Mouse (Mus musculus) ovary, postnatal 36 days (tissue): ENCODE data around the gene 9130008F23Rik.

Source experiments
- DNase-seq: peaks from one replicate; pipeline ENCODE4 v3.0.0; 2022; ENCODE audit warnings: low spot score, mixed read lengths

Gene 9130008F23Rik

DNA sequence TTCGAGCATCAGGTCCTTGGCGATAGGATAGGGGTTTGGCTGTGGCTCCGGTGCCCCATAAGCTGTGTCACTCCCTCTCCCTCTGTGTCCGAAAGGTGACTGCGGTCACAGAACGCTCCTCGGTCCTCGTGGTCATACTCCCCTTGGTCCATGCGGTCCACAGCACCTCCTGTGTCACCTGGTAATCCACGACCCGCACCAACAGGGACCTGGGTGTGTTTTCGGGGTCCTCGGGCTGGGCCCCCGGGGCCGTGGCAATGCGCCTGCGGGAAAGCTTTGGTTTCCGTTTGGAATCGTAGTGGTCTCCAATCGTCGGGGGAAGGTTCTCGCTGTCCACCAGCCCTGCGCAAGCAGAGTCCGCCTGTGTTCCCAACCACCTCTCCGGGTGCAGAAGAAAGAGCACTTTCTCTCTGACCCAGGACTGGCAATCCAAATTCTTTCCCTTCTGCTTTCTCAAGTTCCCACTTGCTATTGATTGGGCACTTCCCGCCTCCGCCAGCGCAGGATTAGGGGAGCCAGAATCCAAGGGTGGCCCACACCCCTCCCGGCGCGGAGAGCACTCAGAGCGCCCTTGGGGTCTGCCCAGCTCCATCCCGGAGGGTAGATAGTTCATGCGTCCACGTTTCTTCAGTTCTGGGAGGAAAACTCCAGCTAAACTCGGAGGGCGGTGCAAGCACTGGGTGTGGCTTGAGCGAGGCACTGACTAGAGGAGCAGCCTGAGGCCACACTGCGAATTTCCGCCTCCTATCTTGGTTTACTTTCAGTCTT lies at the start of gene 9130008F23Rik:
TSS of gene 9130008F23Rik (minus strand) at position 636 of the 768 bp plus-strand sequence.
- peak; percentile 60 for DNase-seq

DNA sequence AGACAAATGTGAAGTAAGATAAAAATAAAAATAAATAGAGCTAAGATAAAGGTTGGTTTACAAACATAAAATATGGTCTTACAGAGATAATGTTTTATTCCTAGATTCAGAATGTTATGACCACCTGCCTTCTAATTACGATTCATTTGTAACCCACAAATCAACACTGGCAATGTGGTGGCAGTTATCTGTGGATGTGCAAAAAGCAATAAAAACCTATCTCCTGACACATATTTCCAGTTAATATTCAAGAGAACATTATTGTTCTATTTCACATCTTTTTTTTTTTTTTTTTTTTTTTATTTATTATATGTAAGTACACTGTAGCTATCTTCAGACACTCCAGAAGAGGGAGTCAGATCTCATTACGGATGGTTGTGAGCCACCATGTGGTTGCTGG lies 35.1 kb upstream of the 9130008F23Rik start:
- DNase-seq = no peak

DNA sequence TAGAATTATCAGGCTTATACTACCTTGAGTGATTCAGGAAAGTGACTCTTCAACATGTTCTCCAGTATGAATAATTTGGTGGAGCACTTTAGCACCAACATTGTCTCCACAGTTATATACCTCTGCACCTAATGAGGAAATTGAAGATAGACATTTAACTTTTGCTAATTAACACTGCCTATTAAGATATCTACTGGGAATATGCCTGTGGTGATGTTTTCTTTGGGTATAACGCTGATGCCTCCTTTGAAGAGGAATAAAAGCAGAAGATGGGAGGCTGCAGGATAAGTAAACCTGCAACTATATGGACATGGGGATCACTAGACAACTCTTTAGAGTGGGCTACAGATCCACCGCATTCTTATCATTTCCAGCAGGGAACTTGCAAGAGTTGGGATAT lies 33.9 kb upstream of the 9130008F23Rik start, which contains the start of gene Glyatl3:
TSS of gene Glyatl3 (minus strand) at position 101 of the 400 bp plus-strand sequence.
- DNase-seq = no peak

DNA sequence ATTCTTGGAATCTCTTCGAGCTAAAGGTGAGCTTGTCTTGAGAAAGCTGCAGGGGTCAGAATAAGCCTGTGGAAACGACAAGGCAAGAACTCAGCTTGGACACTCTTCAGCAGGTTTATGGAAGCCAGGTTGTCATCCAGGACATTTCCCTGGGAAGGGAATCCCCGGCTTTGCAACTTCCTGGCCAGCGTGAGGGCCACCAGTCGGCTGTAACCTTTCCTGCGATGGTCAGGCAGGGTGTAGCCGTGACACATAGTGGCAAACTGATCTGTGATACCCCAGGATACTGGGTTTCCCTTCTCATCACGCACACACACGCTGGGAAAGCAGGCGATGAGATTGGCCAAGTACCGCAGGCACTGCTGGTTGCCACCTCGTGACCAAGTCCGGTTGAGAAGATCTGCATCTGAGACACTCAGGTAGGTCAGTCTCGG lies 24.4 kb upstream of the 9130008F23Rik start:
- DNase-seq = no peak

DNA sequence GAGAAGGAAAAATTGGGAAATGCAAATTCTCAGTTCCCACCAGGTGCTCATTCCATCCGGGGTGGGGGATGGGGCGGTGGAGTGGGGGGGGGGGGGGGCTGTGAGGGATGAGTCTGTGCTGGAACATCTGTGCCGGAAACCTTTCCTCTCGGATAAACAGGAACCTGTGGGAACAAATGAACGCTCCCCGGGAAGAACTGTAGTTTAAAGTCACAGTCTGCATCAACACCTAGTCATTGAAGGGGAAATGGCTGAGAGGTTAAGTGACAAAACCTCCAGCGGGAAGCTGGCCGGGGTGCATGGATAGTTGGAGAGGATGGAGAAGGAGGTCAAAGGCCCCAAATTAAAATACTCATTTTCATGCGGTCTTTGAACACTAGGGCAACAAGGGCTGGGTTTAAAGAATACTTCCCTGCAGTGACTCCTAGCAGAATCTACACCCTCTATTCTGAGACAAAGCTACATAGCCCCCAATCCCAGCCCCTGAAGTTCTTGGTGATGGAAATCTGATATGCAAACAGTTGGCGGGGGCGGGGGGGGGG lies 23.8 kb upstream of the 9130008F23Rik start:
- DNase-seq = no peak

DNA sequence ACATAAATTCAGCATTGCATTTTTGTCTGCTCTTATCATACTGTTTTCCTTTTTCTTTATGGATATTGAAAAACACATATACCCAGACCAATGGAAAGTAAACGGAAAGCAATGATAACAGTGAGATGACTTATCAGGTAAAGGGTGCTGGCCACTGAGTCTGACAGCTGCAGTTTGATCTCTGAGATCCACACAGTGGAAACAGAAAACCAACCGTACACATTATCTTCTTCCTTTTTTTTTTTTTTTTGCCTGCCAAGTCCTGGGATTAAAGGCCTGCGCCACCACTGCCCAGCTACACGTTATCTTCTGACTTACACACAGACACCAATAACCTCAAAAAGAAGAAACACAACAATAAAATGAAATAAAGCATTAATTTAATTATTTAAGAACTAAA lies 23.0 kb upstream of the 9130008F23Rik start:
- DNase-seq = no peak

DNA sequence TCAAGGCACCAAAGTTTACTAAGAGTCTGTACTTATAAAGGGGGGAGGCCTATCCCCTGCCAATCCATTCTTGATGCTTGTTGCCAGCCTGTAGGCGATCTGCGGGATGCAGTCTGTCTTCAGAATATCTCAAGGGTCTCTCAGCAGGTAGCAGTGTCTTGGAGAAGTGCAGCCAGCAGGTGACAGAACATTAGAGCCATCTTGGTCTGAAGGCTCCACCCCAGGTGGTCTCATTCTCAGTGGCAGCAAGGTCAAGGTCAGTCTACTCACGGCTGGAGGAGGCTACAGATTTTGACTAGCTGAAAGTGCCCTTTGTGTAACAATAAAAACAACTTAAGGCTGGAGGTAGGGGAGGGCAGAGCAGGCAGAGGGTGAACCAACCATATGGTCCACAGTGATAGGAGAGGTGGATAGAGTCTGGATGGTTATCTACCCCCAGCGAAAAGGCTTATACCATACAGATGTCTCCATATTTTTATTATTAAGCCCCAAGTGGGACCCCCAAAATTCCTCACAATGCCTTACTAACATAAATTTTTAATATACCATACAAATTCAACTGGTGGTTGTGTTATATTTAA lies 19.5 kb upstream of the 9130008F23Rik start:
- DNase-seq = no peak

DNA sequence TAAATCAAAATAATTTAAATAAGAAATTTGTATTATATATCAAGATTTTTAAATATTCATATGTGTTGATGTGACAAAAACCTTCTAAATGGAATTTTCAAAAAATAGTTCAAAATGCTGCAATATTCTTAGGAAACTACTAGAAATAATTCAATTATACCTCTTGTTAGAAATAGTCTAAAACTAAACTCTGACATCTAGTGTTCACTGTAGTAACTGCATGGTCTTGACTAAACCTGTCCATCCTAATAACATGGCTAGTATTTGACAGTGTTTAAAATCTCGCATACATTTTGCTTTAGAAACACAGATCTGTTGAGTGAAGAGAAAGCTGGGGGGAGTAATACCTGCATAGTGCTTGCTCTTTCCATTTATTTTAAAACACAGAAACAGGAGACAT lies 16.5 kb upstream of the 9130008F23Rik start:
- DNase-seq = no peak

DNA sequence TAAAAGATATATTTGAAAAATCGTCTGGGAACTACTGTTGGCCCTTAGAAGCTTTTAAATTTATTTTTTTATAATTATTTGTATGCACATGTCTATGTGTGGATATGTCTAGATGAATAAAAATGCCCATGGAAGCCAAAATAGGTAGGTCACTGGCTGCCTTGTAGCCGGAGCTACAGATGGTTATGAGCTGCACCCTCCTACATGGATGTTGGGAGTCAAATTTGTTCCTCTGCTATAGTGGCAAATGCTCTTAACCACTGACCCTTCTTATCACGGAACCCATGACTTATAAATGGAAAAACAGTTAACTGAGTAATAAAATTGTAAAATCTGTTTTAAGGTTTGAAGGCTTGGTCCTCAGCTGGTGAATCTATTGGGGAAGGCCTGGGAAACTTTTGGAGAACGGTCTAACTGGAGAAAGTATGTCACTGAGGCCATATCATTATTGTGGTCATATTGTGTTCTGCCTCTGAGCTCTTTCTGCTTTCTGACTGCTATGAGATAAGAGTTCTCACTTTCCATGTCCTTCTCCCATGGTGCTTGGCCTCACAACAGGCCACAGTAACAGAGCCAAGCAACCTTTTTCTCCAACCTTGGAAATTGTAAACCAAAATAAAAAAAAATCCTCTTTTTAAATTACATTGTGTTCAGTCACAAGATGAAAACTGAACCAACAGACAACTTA lies 7.6 kb upstream of the 9130008F23Rik start:
- DNase-seq = no peak

DNA sequence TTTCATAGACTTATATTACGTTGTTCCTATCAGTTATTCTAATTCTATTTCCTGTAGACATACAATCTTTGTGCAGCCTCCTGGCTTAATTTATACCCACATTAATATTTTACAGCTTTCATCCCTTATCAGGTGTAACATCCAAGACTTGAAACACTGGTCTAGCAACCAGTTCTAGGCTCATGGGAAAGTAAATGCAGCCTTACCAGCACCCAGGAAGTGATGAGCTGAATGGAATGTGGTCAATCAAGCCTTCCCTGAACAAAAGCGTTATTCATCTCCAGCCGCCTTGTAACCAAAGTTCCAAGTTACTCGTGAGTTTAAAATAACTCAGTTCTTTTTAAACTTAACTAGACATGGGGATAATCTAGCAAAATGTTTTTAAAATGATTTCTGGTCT lies 4.8 kb upstream of the 9130008F23Rik start:
- DNase-seq = no peak

DNA sequence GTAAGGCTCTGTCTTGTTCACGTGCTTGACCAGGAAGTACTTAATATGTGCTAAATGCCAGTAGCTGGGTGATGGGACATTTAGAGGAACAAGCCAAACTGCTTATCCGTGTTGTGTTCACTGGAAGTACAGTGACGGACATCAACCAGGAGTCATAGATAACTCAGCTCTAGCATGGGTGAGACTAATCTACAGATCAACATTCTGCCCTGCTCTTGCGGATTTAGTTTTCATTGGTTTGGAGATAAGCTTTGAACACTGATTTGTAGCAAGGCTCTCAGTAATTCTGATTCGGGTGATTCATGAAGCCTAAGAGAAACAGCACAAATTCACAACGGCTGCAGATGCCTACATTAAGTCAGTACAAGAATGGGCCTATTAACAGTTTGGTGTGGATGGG lies 1.8 kb upstream of the 9130008F23Rik start:
- DNase-seq = no peak

DNA sequence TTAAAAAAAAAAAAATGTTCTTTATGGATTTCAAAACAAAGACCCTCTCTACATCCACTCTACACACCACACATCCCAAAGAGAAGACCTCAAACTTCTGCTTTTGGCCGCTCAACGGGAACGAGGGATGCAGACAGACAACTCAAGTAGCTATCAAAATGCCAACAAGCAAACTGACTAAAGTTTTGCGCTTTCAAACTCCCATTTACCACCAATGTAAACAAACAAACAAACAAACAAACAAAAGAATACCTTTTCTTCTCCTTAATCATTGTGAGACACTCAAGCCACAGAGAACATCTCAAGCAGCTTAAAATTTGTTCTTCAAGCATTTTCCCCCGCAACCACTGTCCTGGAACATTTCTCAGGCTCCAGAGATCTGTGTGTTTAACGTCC lies 833 bp downstream of the 9130008F23Rik start:
- no peak for DNase-seq

DNA sequence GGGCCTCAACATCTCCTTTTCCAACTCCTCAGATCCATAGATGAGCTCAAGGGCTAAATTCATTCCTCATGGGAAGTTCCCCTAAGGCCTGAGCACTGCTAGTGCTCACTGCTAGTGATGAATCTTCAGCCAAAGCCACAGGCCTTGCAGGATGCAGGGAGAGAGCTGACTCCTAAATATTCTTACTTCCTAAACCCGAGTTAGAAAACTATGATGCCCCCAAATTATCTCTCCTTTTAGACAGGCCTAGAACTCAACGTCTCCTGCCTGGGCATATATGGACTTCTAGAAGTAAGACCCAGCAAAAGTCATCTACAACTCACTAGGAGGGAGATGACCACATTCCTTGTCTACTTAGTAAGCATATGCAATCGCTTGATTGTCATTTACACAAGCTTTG lies 2.6 kb downstream of the 9130008F23Rik start:
- no peak for DNase-seq

DNA sequence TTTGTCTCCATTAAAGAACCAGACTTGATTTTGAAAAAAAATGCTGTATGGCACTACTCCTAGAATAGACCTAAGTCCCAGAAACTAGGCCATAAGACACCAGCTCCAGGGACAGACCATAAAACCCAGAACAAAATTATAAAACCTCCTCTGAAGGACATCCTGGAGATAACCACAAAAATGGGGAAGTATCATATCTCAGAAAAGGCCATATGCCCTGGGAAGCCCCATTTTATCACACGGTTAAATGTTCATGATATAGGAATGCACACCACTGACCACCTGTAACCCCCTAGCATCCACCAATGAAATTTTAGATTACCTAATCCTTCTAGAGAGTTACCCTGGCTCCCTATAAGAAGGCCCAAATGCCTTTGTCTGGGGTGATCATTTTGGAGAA lies 4.8 kb downstream of the 9130008F23Rik start:
- no peak for DNase-seq

DNA sequence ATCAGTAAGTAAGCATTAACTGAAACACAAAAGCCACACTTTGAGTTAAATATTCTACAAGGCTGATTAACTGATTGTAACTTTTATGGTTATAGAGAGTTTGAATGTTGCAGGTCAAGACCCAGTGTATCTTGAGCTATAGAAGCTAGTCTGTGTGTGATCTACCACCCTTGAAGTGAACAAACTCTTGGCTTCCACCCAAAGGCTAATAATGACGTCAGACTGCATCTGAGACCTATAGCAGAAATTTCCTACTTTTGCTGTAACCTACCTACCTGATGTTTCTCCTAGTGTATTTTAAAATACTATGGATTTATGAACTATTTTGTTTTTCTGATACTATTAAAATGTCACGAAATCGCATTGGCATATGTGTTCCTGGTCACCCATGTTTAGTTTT lies 5.7 kb downstream of the 9130008F23Rik start:
- DNase-seq = no peak

DNA sequence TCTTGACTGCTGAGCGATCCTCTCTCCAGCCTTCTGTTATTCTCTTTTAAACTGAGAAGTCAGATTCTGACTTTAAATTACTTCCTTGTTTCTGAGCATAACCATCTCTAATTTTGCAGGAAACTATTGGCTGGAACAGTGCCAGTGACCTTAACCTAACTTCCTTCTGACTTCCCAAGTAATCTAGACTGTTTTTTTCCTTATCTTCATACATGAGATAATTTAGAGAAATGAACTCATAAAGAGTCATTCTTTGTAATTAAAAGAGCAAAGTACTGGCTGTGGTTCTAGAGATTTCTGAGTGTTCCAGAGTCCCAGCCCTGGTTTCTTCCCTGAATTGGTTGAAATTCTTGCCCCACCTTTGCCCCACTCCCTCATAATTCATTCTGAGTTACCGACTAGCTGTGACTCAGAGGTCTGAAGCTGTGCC lies 6.8 kb downstream of the 9130008F23Rik start:
- no peak for DNase-seq

DNA sequence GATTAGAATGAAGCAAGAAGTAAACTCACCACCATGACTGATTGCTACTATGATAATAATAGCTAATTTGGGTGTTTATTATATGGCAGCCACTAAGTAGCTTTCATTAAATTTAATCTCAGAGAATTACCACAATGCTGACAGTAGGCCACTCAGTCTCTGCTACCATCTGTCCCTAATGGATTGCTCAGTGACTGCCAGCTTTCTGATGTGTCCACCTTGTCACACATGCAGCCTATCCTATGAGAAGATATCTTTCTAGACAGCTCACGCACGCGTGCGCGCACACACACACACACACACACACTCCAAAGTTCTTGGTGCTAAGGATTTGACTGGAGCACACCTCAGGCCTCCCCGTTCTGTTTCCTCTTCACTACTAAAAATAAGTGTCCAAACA lies 7.7 kb downstream of the 9130008F23Rik start:
- no peak for DNase-seq

DNA sequence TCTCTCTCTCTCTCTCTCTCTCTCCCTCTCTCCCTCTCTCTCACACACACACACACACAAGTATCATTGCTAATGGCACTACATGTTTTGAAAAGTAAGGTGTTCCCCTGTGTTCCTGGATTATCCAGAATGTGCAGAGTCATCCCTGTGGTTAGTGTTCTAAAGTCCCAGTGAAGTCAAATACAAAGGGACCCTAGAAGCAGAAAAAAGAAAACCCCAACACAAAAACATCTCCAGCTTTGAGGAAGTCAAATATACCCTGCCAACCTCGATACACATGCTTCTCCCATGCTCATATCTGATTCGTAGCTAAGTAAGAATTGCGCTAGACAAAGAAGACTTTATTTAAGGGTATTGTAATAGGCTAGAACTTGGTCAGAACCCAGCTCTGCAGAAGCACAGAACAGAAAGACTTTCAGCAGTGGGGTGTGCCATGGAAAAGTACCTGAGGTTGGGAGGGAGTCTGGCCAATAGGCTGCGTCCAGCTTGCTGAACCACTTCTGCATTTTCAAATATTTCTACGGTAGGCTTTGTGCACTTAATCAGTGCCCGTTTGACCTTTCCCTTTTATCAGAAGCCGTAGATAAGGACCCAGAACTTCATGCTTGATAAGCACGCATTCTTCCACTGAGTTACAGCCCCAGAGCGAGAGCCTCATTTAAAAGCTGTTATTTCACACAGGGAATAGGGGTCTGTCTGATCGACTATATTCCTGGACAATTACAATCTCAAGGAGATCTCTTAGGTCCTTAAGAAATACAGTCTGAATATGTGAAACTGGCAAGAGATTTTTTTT lies 11.2 kb downstream of the 9130008F23Rik start:
- DNase-seq = no peak

DNA sequence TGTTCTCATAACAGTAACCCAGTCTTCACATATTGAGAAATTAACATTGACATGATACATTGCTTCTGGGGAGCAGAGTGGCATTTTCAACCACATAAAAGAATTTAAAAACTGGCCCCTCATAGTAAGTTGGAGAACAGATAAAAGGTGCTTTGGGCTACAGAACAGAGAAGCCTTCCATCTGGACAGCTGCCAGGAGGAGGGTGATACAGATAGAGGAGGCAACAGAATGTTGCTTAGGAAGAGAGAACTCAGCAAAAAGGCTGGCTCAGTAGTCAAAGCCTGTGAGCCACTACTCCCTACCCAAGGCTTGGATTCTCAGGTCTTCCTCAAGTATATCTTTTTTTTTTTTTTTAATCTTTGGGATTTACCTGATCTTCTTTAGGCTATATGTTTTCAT lies 25.3 kb downstream of the 9130008F23Rik start:
- DNase-seq = no peak

DNA sequence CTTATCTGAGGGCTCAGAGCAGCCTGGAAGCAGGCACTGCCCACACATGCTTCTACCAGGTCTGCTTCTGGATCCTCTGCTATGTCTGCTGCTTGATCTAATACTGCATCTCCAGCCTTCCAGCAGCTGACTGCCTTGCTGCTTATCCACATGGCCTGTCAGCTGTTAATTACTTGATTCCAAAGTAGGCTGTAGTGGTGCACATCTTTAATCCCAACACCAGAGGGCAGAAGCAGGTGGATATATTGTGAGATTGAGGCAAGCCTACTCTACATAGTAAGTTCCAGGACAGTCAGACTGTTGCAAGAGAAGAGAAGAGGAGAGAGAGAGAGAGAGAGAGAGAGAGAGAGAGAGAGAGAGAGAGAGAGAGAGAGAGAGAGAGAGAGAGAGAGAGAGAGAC lies 43.1 kb downstream of the 9130008F23Rik start:
- DNase-seq = no peak

DNA sequence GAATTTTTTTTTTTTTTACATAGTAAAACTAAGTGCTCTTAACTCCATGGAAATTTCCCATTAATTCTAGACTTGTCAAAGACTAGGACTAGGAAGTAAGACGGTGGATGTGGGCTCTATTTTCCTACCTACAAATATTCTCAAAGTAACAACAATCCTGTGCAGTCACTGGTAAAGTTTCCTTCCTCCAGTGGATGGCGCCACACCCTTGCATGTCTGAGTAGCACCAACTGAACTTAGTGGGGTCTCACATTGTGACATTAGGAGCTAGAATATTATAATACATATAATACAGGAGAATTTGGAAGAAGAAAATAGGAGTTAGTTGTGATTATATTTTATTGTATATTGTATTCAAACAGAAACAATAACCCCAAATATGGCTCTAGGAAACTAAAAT lies 48.5 kb downstream of the 9130008F23Rik start:
- no peak for DNase-seq
